Mouse (Mus musculus): ENCODE results near the gene Cops6. TPM values are rescaled to one million over a fixed set of nuclear protein-coding genes. Genes with fewer than 3 reads are reported as not detected.

Cops6 gene
- total RNA-seq, 2 experiments from 2014 or later: 117 to 119 TPM

- peak; percentile 29 for DNase-seq
Observed at GRCm38 (mm10) chr5:138187661-138188306, 26.9 kb downstream of the Cops6 start.

GRCm38 (mm10) chr5:138193771-138194727 lies 33.2 kb downstream of the Cops6 start, which contains the start of gene Mblac1:
Mblac1 (plus strand) TSS chr5:138194314.
- peak; percentile 75 for DNase-seq

GRCm38 (mm10) chr5:138194755-138195345 lies 34.0 kb downstream of the Cops6 start:
- peak; percentile 33 for DNase-seq

- DNase-seq: no peak
Observed at GRCm38 (mm10) chr5:138195463-138195862, 34.6 kb downstream of the Cops6 start.

- DNase-seq: no peak
Observed at GRCm38 (mm10) chr5:138199576-138199975, 38.7 kb downstream of the Cops6 start.

GRCm38 (mm10) chr5:138202086-138202485 lies 41.2 kb downstream of the Cops6 start:
- no peak for DNase-seq

GRCm38 (mm10) chr5:138207253-138207652 lies 46.4 kb downstream of the Cops6 start:
- DNase-seq: no peak

GRCm38 (mm10) chr5:138207873-138208272 lies 47.0 kb downstream of the Cops6 start:
- no peak for DNase-seq

Small RNA genes lying within 50 kb of the gene (microRNA-seq; reads per million reads assigned to microRNA genes)
- gene Mir106b (474 to 569 reads per million in 2 experiments), gene Mir25 (267 to 389 reads per million in 2 experiments), gene Mir93 (1,585 to 1,788 reads per million in 2 experiments)

Other genes with a start within 250 kb of the Cops6 start
- gene Cyp3a13, start 239.5 kb upstream of the Cops6 start, total RNA-seq (2021): not detected
- 1 to 10 TPM; 5.9 to 7.1 TPM for gene Gjc3, start 198.0 kb upstream of the Cops6 start, total RNA-seq (2021)
- gene Azgp1, start 179.6 kb upstream of the Cops6 start, total RNA-seq (2021): under 1 TPM in 1 of 2 experiments, not detected in 1; 0.45 TPM
- not detected for gene Smok3a, start 139.8 kb upstream of the Cops6 start, total RNA-seq (2021)
- not detected for gene Smok3b, start 139.6 kb upstream of the Cops6 start, total RNA-seq (2021)
- not detected for gene Smok3c, start 107.9 kb upstream of the Cops6 start, total RNA-seq (2021)
- gene Zkscan1, start 76.0 kb upstream of the Cops6 start, total RNA-seq (2021): 10 to 100 TPM; 14.2 to 16.7 TPM
- gene Zscan21, start 44.2 kb upstream of the Cops6 start, total RNA-seq (2021): 10 to 100 TPM; 12.9 to 14.3 TPM
- gene Zfp113, start 5.3 kb upstream of the Cops6 start, total RNA-seq (2021): 1 to 10 TPM; 5.6 to 8.3 TPM
- 10 to 100 TPM in 1 of 2 experiments, 1 to 10 TPM in 1; 9.9 to 16.0 TPM for gene Ap4m1, start 10.9 kb downstream of the Cops6 start, total RNA-seq (2021)
- 10 to 100 TPM; 20.2 to 27.7 TPM for gene Mcm7, start 11.4 kb downstream of the Cops6 start, total RNA-seq (2021)
- gene Taf6, start 26.4 kb downstream of the Cops6 start, total RNA-seq (2021): 10 to 100 TPM; 25.4 to 25.7 TPM
- gene Cnpy4, start 26.4 kb downstream of the Cops6 start, total RNA-seq (2021): 10 to 100 TPM in 1 of 2 experiments, 1 to 10 TPM in 1; 8.9 to 11.8 TPM
- 1 to 10 TPM; 2.7 to 3.5 TPM for gene Mblac1, start 33.2 kb downstream of the Cops6 start, total RNA-seq (2021)
- 1 to 10 TPM; 1.4 to 1.6 TPM for gene Nxpe5, start 64.8 kb downstream of the Cops6 start, total RNA-seq (2021)
- gene Lamtor4, start 94.4 kb downstream of the Cops6 start, total RNA-seq (2021): 10 to 100 TPM; 61.6 to 69.8 TPM
- 1 to 10 TPM; 5.3 to 8.1 TPM for gene BC037034, start 103.0 kb downstream of the Cops6 start, total RNA-seq (2021)
- gene Gal3st4, start 111.8 kb downstream of the Cops6 start, total RNA-seq (2021): under 1 TPM; 0.38 to 0.86 TPM
- under 1 TPM in 1 of 2 experiments, not detected in 1; 0.07 TPM for gene Gm43720, start 118.9 kb downstream of the Cops6 start, total RNA-seq (2021)
- under 1 TPM; 0.35 to 0.88 TPM for gene Gpc2, start 118.9 kb downstream of the Cops6 start, total RNA-seq (2021)
- gene Stag3, start 119.2 kb downstream of the Cops6 start, total RNA-seq (2021): under 1 TPM; 0.42 to 0.97 TPM
- gene Pvrig, start 180.9 kb downstream of the Cops6 start, total RNA-seq (2021): not detected